Mouse (Mus musculus): ENCODE data around the gene Abca6.

- TF ChIP-seq POLR2A (IDR thresholded peaks at IDR 0.05; ENCODE audit: low read depth, low read length) (no peak), CTCF (IDR thresholded peaks at IDR 0.05; ENCODE audit: extremely low read depth, insufficient read length, insufficient replicate concordance, low read depth, low read length) (no peak)
Measured at GRCm38 (mm10) chr11:110251534-110251933, at the start of gene Abca6.
